Mouse (Mus musculus): ENCODE measurements around the gene Cmtm5. TPM values are rescaled to one million over a fixed set of nuclear protein-coding genes. Genes with fewer than 3 reads are reported as not detected.

Cmtm5 gene
- total RNA-seq (2021), result 10 to 100 TPM in 1 of 2 experiments, 1 to 10 TPM in 1; 7.5 to 11.1 TPM

GRCm38 (mm10) chr14:54935904-54936830 is at the start of gene Cmtm5:
Cmtm5 (plus strand) TSS chr14:54936261.
- intact Hi-C loops (cut with DNase I), result no loop called here
- peak; percentile 75 for DNase-seq

GRCm38 (mm10) chr14:54892200-54892599 is 43.9 kb upstream of the Cmtm5 start, which contains the start of gene Pabpn1:
Pabpn1 (plus strand) TSS chr14:54892500.
- intact Hi-C loops (cut with DNase I), result no loop called here

GRCm38 (mm10) chr14:54893651-54894181 is 42.3 kb upstream of the Cmtm5 start:
- intact Hi-C loops (cut with DNase I), result no loop called here
- DNase-seq, result peak; percentile 97

More at GRCm38 (mm10) chr14:54892200-54892599, 43.9 kb upstream of the Cmtm5 start, which contains the start of gene Pabpn1:
- no peak for DNase-seq

GRCm38 (mm10) chr14:54894296-54895151 is 41.5 kb upstream of the Cmtm5 start:
- intact Hi-C loops (cut with DNase I), result no loop called here
- peak; percentile 69 for DNase-seq

GRCm38 (mm10) chr14:54897445-54897844 is 38.6 kb upstream of the Cmtm5 start:
- intact Hi-C loops (cut with DNase I), result no loop called here

GRCm38 (mm10) chr14:54900383-54900782 is 35.7 kb upstream of the Cmtm5 start:
- DNase-seq, result peak; percentile 71
- intact Hi-C loops (cut with DNase I), result no loop called here

More at GRCm38 (mm10) chr14:54897445-54897844, 38.6 kb upstream of the Cmtm5 start:
- no peak for DNase-seq

- intact Hi-C loops (cut with DNase I), result no loop called here
- DNase-seq, result no peak
These were observed 32.4 kb upstream of the Cmtm5 start for GRCm38 (mm10) chr14:54903641-54904040.

- intact Hi-C loops (cut with DNase I), result loop anchor here (5.0 kb wide), 1 partner anchor 189 kb away; no protein-coding TSS in a partner anchor
- no peak for DNase-seq
These were observed 27.4 kb upstream of the Cmtm5 start for GRCm38 (mm10) chr14:54908682-54909081.

GRCm38 (mm10) chr14:54912109-54912850 is 23.8 kb upstream of the Cmtm5 start:
- DNase-seq, result peak; percentile 68
- intact Hi-C loops (cut with DNase I), result no loop called here

- peak; percentile 86 for DNase-seq
- intact Hi-C loops (cut with DNase I), result no loop called here
These were observed 23.2 kb upstream of the Cmtm5 start, which contains the start of gene Slc22a17 for GRCm38 (mm10) chr14:54912886-54913285. Slc22a17 (minus strand) TSS chr14:54913132.

- no peak for DNase-seq
- intact Hi-C loops (cut with DNase I), result no loop called here
These were observed 22.7 kb upstream of the Cmtm5 start for GRCm38 (mm10) chr14:54913343-54913742.

- no peak for DNase-seq
- intact Hi-C loops (cut with DNase I), result no loop called here
These were observed 15.9 kb upstream of the Cmtm5 start for GRCm38 (mm10) chr14:54920076-54920685.

- peak; percentile 75 for DNase-seq
- intact Hi-C loops (cut with DNase I), result no loop called here
These were observed 11.3 kb upstream of the Cmtm5 start for GRCm38 (mm10) chr14:54924641-54925348.

- peak; percentile 82 for DNase-seq
- intact Hi-C loops (cut with DNase I), result no loop called here
These were observed 10.4 kb upstream of the Cmtm5 start, which contains the start of gene Efs for GRCm38 (mm10) chr14:54925349-54926342. Efs (minus strand) TSS chr14:54926126.

GRCm38 (mm10) chr14:54926401-54927158 is 9.5 kb upstream of the Cmtm5 start:
- intact Hi-C loops (cut with DNase I), result no loop called here
- peak; percentile 77 for DNase-seq

- intact Hi-C loops (cut with DNase I), result no loop called here
- DNase-seq, result no peak
These were observed 8.8 kb upstream of the Cmtm5 start for GRCm38 (mm10) chr14:54927296-54927695.

GRCm38 (mm10) chr14:54929801-54930200 is 6.3 kb upstream of the Cmtm5 start:
- intact Hi-C loops (cut with DNase I), result no loop called here
- DNase-seq, result no peak

Data from left cerebral cortex, postnatal 4 days (tissue).